Mouse (Mus musculus) heart, embryonic 12.5 days (tissue): ENCODE measurements around the gene Fbxw7. TPM values are rescaled to one million over a fixed set of nuclear protein-coding genes. Genes with fewer than 3 reads are reported as not detected.

Source experiments
- ATAC-seq: fragments of 200-750 bp; cut with Nextera tagmentation; 2 replicates; pipeline ENCODE4 v1.8.0; 2017; ENCODE audit warnings: moderate TSS enrichment, moderate library complexity; ENCODE audit not compliant: insufficient number of reproducible peaks, low FRiP score
- H3K27ac ChIP-seq: fragments of 300-500 bp; sonication (generic); 2 replicates; pipeline ENCODE4 v1.5.1; 2016; ENCODE audit warnings: mild to moderate bottlenecking, moderate library complexity; ENCODE audit not compliant: poor library complexity, severe bottlenecking
- H3K27me3 ChIP-seq: fragments of 300-500 bp; sonication (generic); replicated peaks from 2 replicates; pipeline ENCODE4 v1.6.1; 2016; ENCODE audit warnings: mild to moderate bottlenecking, moderate library complexity
- H3K36me3 ChIP-seq: fragments of 300-500 bp; sonication (generic); 2 replicates; pipeline ENCODE4 v1.6.1; 2016; ENCODE audit warnings: mild to moderate bottlenecking, moderate library complexity
- H3K4me1 ChIP-seq: fragments of 300-500 bp; sonication (generic); replicated peaks from 2 replicates; pipeline ENCODE4 v1.6.1; 2016; ENCODE audit warnings: mild to moderate bottlenecking
- H3K4me2 ChIP-seq: fragments of 300-500 bp; sonication (generic); 2 replicates; pipeline ENCODE4 v1.6.1; 2016; ENCODE audit warnings: mild to moderate bottlenecking, moderate library complexity
- H3K4me3 ChIP-seq: fragments of 300-500 bp; sonication (generic); 2 replicates; pipeline ENCODE4 v1.5.1; 2016; ENCODE audit warnings: mild to moderate bottlenecking
- H3K9ac ChIP-seq: fragments of 300-500 bp; sonication (generic); 2 replicates; pipeline ENCODE4 v1.6.1; 2016; ENCODE audit warnings: mild to moderate bottlenecking, moderate library complexity
- H3K9me3 ChIP-seq: fragments of 300-500 bp; sonication (generic); replicated peaks from 2 replicates; pipeline ENCODE4 v1.6.1; 2016; ENCODE audit warnings: mild to moderate bottlenecking, moderate library complexity
- WGBS: fragments of 180-500 bp; shearing (Covaris S2); methylation state at CpG from one replicate; pipeline ENCODE4 v1.1.7; 2016; 5-methylcytosine and 5-hydroxymethylcytosine counted together
- polyA plus RNA-seq: library from polyadenylated mRNA; unstranded; fragments of >200 nt; fragmentation: Nextera tagmentation; extraction: Ambion mirVana; gene quantifications from 2 replicates; pipeline ENCODE4 v1.2.1, GENCODE M21; 2016

The Fbxw7 gene
- polyA plus RNA-seq, 1 experiment from 2014 or later = 6.9 TPM

DNA sequence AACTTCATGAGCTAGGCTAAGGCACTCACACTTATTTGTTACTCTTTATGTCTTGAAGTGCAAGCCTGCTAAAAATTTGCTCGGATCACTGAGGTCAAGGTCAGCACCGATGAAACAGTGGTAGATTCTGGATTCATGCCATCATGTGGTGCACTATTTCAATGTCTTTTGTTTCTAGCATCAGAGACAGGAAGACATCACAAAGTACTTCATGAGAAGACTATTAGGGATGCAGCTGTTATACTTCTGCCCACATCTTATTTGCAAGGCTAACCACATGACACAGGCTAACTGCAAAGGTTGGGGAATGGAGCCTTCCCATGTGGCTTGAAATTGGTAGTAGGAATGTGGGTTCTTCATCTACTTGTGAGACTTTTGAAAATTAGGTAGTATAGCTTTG, 8.9 kb upstream of the Fbxw7 start:
- peaks cover 6% of the 10 kb centered on the region for H3K4me1 ChIP-seq
- no peak for ATAC-seq
- no peaks in the 10 kb centered on the region for H3K27me3 ChIP-seq
- H3K9me3 ChIP-seq = no peaks in the 10 kb centered on the region
- no peak overlapping the region for H3K4me2 ChIP-seq
- no peak overlapping the region for H3K9ac ChIP-seq
- no peak overlapping the region for H3K4me3 ChIP-seq
- WGBS = 75% methylated on average over 2 of the region's 2 CpGs
- H3K36me3 ChIP-seq = no peaks in the 10 kb centered on the region
- no peak overlapping the region for H3K27ac ChIP-seq

GRCm38 (mm10) chr3:84807826-84808225, 7.2 kb upstream of the Fbxw7 start:
- no peak overlapping the region for H3K9ac ChIP-seq
- WGBS = 57% methylated on average over 3 of the region's 3 CpGs
- no peak overlapping the region for H3K27ac ChIP-seq
- no peak for ATAC-seq
- H3K27me3 ChIP-seq = no peaks in the 10 kb centered on the region
- H3K4me1 ChIP-seq = peaks cover 7% of the 10 kb centered on the region
- H3K4me2 ChIP-seq = no peak overlapping the region
- H3K9me3 ChIP-seq = no peaks in the 10 kb centered on the region
- H3K36me3 ChIP-seq = no peaks in the 10 kb centered on the region
- no peak overlapping the region for H3K4me3 ChIP-seq

- H3K4me1 ChIP-seq = peaks cover 15% of the 10 kb centered on the region
- H3K36me3 ChIP-seq = no peaks in the 10 kb centered on the region
- no peak overlapping the region for H3K27ac ChIP-seq
- H3K4me2 ChIP-seq = no peak overlapping the region
- ATAC-seq = no peak
- H3K9me3 ChIP-seq = no peaks in the 10 kb centered on the region
- no peak overlapping the region for H3K4me3 ChIP-seq
- no peaks in the 10 kb centered on the region for H3K27me3 ChIP-seq
- no peak overlapping the region for H3K9ac ChIP-seq
Measured at GRCm38 (mm10) chr3:84808906-84809305, 6.2 kb upstream of the Fbxw7 start.

GRCm38 (mm10) chr3:84810803-84811202, 4.3 kb upstream of the Fbxw7 start:
- H3K27me3 ChIP-seq = no peaks in the 10 kb centered on the region
- no peaks in the 10 kb centered on the region for H3K9me3 ChIP-seq
- H3K36me3 ChIP-seq = no peaks in the 10 kb centered on the region
- peaks cover 11% of the 10 kb centered on the region for H3K4me1 ChIP-seq
- no peak overlapping the region for H3K4me3 ChIP-seq
- no peak overlapping the region for H3K4me2 ChIP-seq
- ATAC-seq = no peak
- no peak overlapping the region for H3K27ac ChIP-seq
- H3K9ac ChIP-seq = no peak overlapping the region

GRCm38 (mm10) chr3:84813436-84814156, 1.5 kb upstream of the Fbxw7 start:
- H3K4me1 ChIP-seq = peaks cover 20% of the 10 kb centered on the region
- H3K9me3 ChIP-seq = no peaks in the 10 kb centered on the region
- under 1% methylated on average over 29 of the region's 29 CpGs for WGBS
- H3K9ac ChIP-seq = peak overlapping the region; percentile 88
- peak overlapping the region; percentile 77 for H3K4me3 ChIP-seq
- H3K27ac ChIP-seq = peak overlapping the region; percentile 88
- peak; percentile 35 for ATAC-seq
- peak overlapping the region; percentile 93 for H3K4me2 ChIP-seq
- H3K27me3 ChIP-seq = no peaks in the 10 kb centered on the region
- 0 out of 2 replicates have a peak, but pooled peaks cover 1% of the 10 kb centered on the region for H3K36me3 ChIP-seq

DNA sequence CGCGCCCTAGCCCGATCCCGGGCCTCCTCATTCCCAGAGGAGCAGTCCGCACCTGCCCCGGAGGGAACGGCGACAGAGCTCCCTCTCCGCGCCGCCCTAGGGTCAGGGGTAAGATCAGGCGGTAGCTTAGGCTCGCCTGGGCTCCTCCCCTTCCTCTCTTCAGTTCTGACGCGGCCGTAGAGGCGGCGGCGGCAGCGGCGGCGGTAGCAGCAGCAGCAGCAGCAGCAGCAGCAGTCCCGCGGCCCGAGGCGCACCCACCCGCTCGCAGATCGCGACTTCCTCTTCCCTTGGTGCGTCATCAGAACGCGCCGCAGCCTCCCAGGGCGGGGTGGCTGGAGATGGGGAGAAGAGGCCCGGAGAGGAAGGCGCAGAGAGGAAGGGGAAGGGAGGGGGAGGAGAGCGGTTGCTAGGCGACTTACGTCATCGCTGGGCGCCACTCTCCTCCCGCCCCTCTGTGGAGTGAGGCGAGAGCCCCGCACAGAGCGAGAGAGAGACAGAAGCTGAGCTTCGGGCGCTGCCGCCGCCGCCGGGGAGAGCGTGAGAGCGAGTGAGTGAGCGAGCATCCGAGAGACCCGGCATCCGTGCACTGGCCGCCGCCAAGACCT, 809 bp upstream of the Fbxw7 start:
- ATAC-seq = peak; percentile 99
- Histone ChIP-seq H3K27ac (peak overlapping the region; percentile 95), H3K4me2 (peak overlapping the region; percentile 93), H3K36me3 (0 out of 2 replicates have a peak, but pooled peaks cover 6% of the 10 kb centered on the region), H3K4me3 (peak overlapping the region; percentile 77), H3K9ac (peak overlapping the region; percentile 88), H3K27me3 (no peaks in the 10 kb centered on the region), H3K9me3 (no peaks in the 10 kb centered on the region), H3K4me1 (peaks cover 20% of the 10 kb centered on the region)
- WGBS = under 1% methylated on average over 49 of the region's 60 CpGs

GRCm38 (mm10) chr3:84815461-84815860, 393 bp downstream of the Fbxw7 start:
- ATAC-seq = no peak
- H3K4me2 ChIP-seq = peak overlapping the region; percentile 93
- peak overlapping the region; percentile 77 for H3K4me3 ChIP-seq
- under 1% methylated on average over 29 of the region's 29 CpGs for WGBS
- peaks cover 20% of the 10 kb centered on the region for H3K4me1 ChIP-seq
- no peaks in the 10 kb centered on the region for H3K27me3 ChIP-seq
- peak overlapping the region; percentile 85 for H3K9ac ChIP-seq
- H3K27ac ChIP-seq = peak overlapping the region; percentile 95
- 0 out of 2 replicates have a peak, but pooled peaks cover 6% of the 10 kb centered on the region for H3K36me3 ChIP-seq
- no peaks in the 10 kb centered on the region for H3K9me3 ChIP-seq

DNA sequence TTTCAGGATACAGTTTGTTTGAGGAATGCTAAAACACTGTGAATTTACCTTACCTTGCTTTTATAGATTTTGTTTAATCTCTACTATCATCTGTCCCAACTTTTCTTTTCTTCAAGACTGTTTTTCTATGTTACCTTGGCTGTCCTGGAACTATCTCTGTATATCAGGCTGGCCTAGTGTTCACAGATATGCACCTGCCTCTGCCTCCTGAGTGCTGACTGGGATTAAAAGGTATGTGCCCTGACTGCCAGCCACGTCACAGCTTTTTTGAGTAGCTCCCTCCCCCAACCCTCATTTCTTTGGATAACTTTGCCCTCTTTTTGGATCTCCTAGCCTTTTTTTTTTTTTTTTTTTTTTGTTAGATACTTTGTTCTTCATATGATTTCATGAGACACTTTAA, 1.9 kb downstream of the Fbxw7 start:
- 0 out of 2 replicates have a peak, but pooled peaks cover 6% of the 10 kb centered on the region for H3K36me3 ChIP-seq
- WGBS = 63% methylated on average over 1 of the region's 1 CpGs
- no peak for ATAC-seq

GRCm38 (mm10) chr3:84820654-84821201, 5.7 kb downstream of the Fbxw7 start:
- Histone ChIP-seq H3K27me3 (no peaks in the 10 kb centered on the region), H3K9me3 (no peaks in the 10 kb centered on the region), H3K4me1 (peaks cover 11% of the 10 kb centered on the region), H3K36me3 (0 out of 2 replicates have a peak, but pooled peaks cover 6% of the 10 kb centered on the region), H3K4me3 (no peak overlapping the region), H3K4me2 (no peak overlapping the region), H3K27ac (no peak overlapping the region), H3K9ac (no peak overlapping the region)
- 79% methylated on average over 2 of the region's 2 CpGs for WGBS
- no peak for ATAC-seq

More for the DNA sequence above, 1.9 kb downstream of the Fbxw7 start:
- no peak overlapping the region for H3K4me2 ChIP-seq
- H3K27ac ChIP-seq = no peak overlapping the region
- H3K4me1 ChIP-seq = peaks cover 20% of the 10 kb centered on the region
- no peaks in the 10 kb centered on the region for H3K9me3 ChIP-seq
- no peak overlapping the region for H3K9ac ChIP-seq
- H3K4me3 ChIP-seq = no peak overlapping the region
- H3K27me3 ChIP-seq = no peaks in the 10 kb centered on the region

DNA sequence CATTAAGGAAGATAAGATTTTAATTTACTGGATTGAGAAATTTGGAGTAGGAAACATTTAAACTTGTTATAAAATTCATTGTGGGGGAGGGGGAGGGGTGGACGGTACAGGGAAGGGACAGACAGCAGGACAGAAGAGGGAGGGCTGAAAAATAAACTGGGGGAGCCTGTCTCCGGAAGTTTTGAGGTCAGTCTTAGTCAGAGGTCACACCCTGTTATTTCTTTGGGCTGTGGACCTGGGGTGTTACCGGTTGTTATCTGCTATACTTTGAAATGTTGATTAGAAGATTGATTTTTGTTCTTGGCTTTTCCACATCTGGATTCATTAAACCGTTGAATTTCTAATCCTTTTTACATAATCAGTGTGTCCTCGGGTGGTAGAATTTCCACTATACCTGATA, 10.9 kb downstream of the Fbxw7 start:
- no peak for ATAC-seq
- H3K9ac ChIP-seq = no peak overlapping the region
- no peak overlapping the region for H3K4me3 ChIP-seq
- 39% methylated on average over 5 of the region's 5 CpGs for WGBS
- no peaks in the 10 kb centered on the region for H3K9me3 ChIP-seq
- H3K4me1 ChIP-seq = peaks cover 8% of the 10 kb centered on the region
- H3K36me3 ChIP-seq = no peaks in the 10 kb centered on the region
- H3K27ac ChIP-seq = no peak overlapping the region
- no peak overlapping the region for H3K4me2 ChIP-seq
- H3K27me3 ChIP-seq = no peaks in the 10 kb centered on the region

GRCm38 (mm10) chr3:84826405-84826804, 11.3 kb downstream of the Fbxw7 start:
- H3K27me3 ChIP-seq = no peaks in the 10 kb centered on the region
- H3K36me3 ChIP-seq = no peaks in the 10 kb centered on the region
- no peak overlapping the region for H3K9ac ChIP-seq
- no peak overlapping the region for H3K4me3 ChIP-seq
- WGBS = 49% methylated on average over 3 of the region's 3 CpGs
- peaks cover 8% of the 10 kb centered on the region for H3K4me1 ChIP-seq
- H3K4me2 ChIP-seq = no peak overlapping the region
- H3K9me3 ChIP-seq = no peaks in the 10 kb centered on the region
- no peak overlapping the region for H3K27ac ChIP-seq
- no peak for ATAC-seq
